Mouse (Mus musculus) liver, embryonic 13.5 days (tissue): ENCODE data around the gene Itprip. TPM values are rescaled to one million over a fixed set of nuclear protein-coding genes. Genes with fewer than 3 reads are reported as not detected.

ENCODE experiments used
- ATAC-seq: fragments of 200-750 bp; cut with Nextera tagmentation; 2 replicates; pipeline ENCODE4 v1.8.0; 2017; ENCODE audit warnings: low read depth, mild to moderate bottlenecking, moderate number of reproducible peaks, moderate library complexity
- DNase-seq: peaks from one replicate; pipeline ENCODE4 v3.0.0; 2022
- H3K27ac ChIP-seq: fragments of 300-500 bp; sonication (generic); 2 replicates; pipeline ENCODE4 v1.5.1; 2015; ENCODE audit warnings: moderate library complexity, mild to moderate bottlenecking, inconsistent platforms
- H3K27me3 ChIP-seq: fragments of 300-500 bp; sonication (generic); 2 replicates; pipeline ENCODE4 v1.6.1; 2015; ENCODE audit warnings: mild to moderate bottlenecking, inconsistent platforms
- H3K36me3 ChIP-seq: fragments of 300-500 bp; sonication (generic); 2 replicates; pipeline ENCODE4 v1.6.1; 2015; ENCODE audit warnings: mild to moderate bottlenecking, inconsistent platforms
- H3K4me1 ChIP-seq: fragments of 300-500 bp; sonication (generic); replicated peaks from 2 replicates; pipeline ENCODE4 v1.6.1; 2015; ENCODE audit warnings: inconsistent platforms
- H3K4me2 ChIP-seq: fragments of 300-500 bp; sonication (generic); 2 replicates; pipeline ENCODE4 v1.6.1; 2015; ENCODE audit warnings: inconsistent platforms, mild to moderate bottlenecking, moderate library complexity
- H3K4me3 ChIP-seq: fragments of 300-500 bp; sonication (generic); replicated peaks from 2 replicates; pipeline ENCODE4 v1.5.1; 2015; ENCODE audit warnings: mild to moderate bottlenecking, inconsistent platforms
- H3K9ac ChIP-seq: fragments of 300-500 bp; sonication (generic); 2 replicates; pipeline ENCODE4 v1.6.1; 2015; ENCODE audit warnings: mild to moderate bottlenecking, inconsistent platforms
- H3K9me3 ChIP-seq: fragments of 300-500 bp; sonication (generic); replicated peaks from 2 replicates; pipeline ENCODE4 v1.6.1; 2016; ENCODE audit warnings: inconsistent platforms
- WGBS: fragments of 180-500 bp; shearing (Covaris S2); methylation state at CpG from one replicate; pipeline ENCODE4 v1.1.7; 2015; ENCODE audit not compliant: insufficient replicate concordance; 5-methylcytosine and 5-hydroxymethylcytosine counted together
- microRNA-seq: library from miRNA; unstranded; fragments of <30 nt; microRNA quantifications from one replicate; pipeline ENCODE4, GENCODE M21; 2016
- polyA plus RNA-seq: library from polyadenylated mRNA; unstranded; fragments of >200 nt; fragmentation: Nextera tagmentation; extraction: Ambion mirVana; gene quantifications from 2 replicates; pipeline ENCODE4 v1.2.1, GENCODE M21; 2015

The Itprip gene
- polyA plus RNA-seq, 1 experiment from 2014 or later, result 3.8 TPM

GRCm38 (mm10) chr19:47849735-47850134 is 69.4 kb downstream of the Itprip start:
- no peaks in the 10 kb centered on the region for H3K9me3 ChIP-seq
- 70% methylated on average over 3 of the region's 3 CpGs for WGBS
- no peaks in the 10 kb centered on the region for H3K36me3 ChIP-seq
- DNase-seq (no peak), ATAC-seq (no peak)
- no peak overlapping the region for H3K4me2 ChIP-seq
- peaks cover 4% of the 10 kb centered on the region; the same call in 1 of the 2 replicates for H3K27me3 ChIP-seq
- H3K4me3 ChIP-seq, result no peak overlapping the region
- H3K27ac ChIP-seq, result no peak overlapping the region
- H3K9ac ChIP-seq, result no peak overlapping the region
- H3K4me1 ChIP-seq, result peaks cover 7% of the 10 kb centered on the region

Small RNA genes within 50 kb of the gene (microRNA-seq; reads per million reads assigned to microRNA genes)
- gene Gm22240, result not detected

Other genes starting within 250 kb of the Itprip start
- gene Col17a1, start 227.2 kb downstream of the Itprip start, polyA plus RNA-seq, result 0.22 and 0.27 TPM in 2 replicates
- gene Sfr1, start 187.6 kb downstream of the Itprip start, polyA plus RNA-seq, result 92.3 and 108 TPM in 2 replicates
- gene Gsto1, start 64.3 kb downstream of the Itprip start, polyA plus RNA-seq, result 117 and 139 TPM in 2 replicates
- 0.16 and 0.22 TPM in 2 replicates for gene Gsto2, start 53.8 kb downstream of the Itprip start, polyA plus RNA-seq
- gene Cfap43, start within 50 bp of the Itprip start, polyA plus RNA-seq, result 0.03 TPM in 1 of 2 replicates, not detected in the other
- not detected in 2 replicates for gene Cfap58, start 18.4 kb upstream of the Itprip start, polyA plus RNA-seq